Mouse (Mus musculus): Measurements from ENCODE around the gene Cd4. TPM values are rescaled to one million over a fixed set of nuclear protein-coding genes. Genes with fewer than 3 reads are reported as not detected.

Gene Cd4
- total and polyA plus RNA-seq, 3 experiments: not detected

DNA sequence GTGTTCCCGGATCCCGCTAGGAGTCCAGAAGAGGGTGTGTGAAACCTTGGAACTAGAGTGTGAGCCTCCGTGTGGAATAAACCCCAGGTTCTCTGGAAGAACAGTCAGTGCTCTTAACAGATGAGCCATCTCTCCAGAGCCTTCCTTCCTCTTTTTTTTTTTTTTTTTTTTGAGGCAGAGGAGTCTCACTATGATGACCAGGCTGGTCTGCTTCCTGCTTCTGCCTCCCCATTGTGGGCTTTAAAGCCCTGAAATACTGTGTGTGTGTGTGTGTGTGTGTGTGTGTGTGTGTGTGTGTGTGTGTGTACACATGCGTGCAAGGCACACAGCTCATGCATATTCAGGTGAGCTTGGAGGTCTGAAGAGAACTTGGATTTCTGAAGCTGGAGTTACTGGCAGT lies 33.5 kb upstream of the Cd4 start (continued):
- TF ChIP-seq SMC3 (IDR thresholded peaks at IDR 0.05; ENCODE audit: low read depth, low read length) (no peak), KAT2A (conservative IDR thresholded peaks at IDR 0.05; ENCODE audit: low read depth, low read length) (no peak)

- Histone ChIP-seq H3K27ac (ENCODE audit: control insufficient read depth, low read depth, low read length) (no peak overlapping the region), H3K4me3 (ENCODE audit: control insufficient read depth in 1 of 2, insufficient read depth in 1 of 2, low read depth in 2 of 2, low read length in 2 of 2) (no peak overlapping the region), H3K4me1 (ENCODE audit: control insufficient read depth in 1 of 2, insufficient read depth in 2 of 2, low read length in 2 of 2) (peaks cover 24 to 45% of the 10 kb centered on the region in 2 experiments), H3K27me3 (ENCODE audit: control insufficient read depth in 1 of 2, insufficient read depth in 2 of 2, low read length in 2 of 2) (no peaks in the 10 kb centered on the region), H3K9ac (ENCODE audit: control insufficient read depth, low read depth, low read length, poor library complexity, severe bottlenecking) (no peak overlapping the region), H3K9me3 (replicated peaks; ENCODE audit: insufficient read depth, low read length) (no peaks in the 10 kb centered on the region), H3K36me3 (ENCODE audit: control insufficient read depth in 1 of 2, insufficient read depth in 2 of 2, low read length in 2 of 2) (peaks cover 0 to 33% of the 10 kb centered on the region in 2 experiments; a peak in 2 of 4 replicates), H3K79me2 (ENCODE audit: control insufficient read depth, insufficient read depth, low read length, poor library complexity) (peaks cover 6% of the 10 kb centered on the region; the same call in 1 of the 2 replicates)
- 0 out of 2 replicates have a peak, but pooled peaks have one; percentile 8 for TF ChIP-seq ZNF384 (IDR thresholded peaks at IDR 0.05; ENCODE audit: low read depth, low read length)
- no peak for TF ChIP-seq USF1 (IDR thresholded peaks at IDR 0.05; ENCODE audit: low read depth, low read length)
- DNase-seq (ENCODE audit: low read depth, low spot score): peak; percentile 33
These were observed 32.5 kb upstream of the Cd4 start for GRCm38 (mm10) chr6:124920318-124921085.

GRCm38 (mm10) chr6:124919695-124920317 lies 31.8 kb upstream of the Cd4 start, which contains the start of gene Ptms:
Ptms (minus strand) TSS chr6:124920103.
- DNase-seq (ENCODE audit: low read depth, low spot score): peak; percentile 89
- Histone ChIP-seq H3K9me3 (replicated peaks; ENCODE audit: insufficient read depth, low read length) (no peaks in the 10 kb centered on the region), H3K4me1 (ENCODE audit: control insufficient read depth in 1 of 2, insufficient read depth in 2 of 2, low read length in 2 of 2) (peaks cover 24 to 45% of the 10 kb centered on the region in 2 experiments), H3K4me3 (ENCODE audit: control insufficient read depth in 1 of 2, insufficient read depth in 1 of 2, low read depth in 2 of 2, low read length in 2 of 2) (peak within 1 kb of the TSS; percentile 19 to 39; a peak in 3 of 4 replicates), H3K27me3 (ENCODE audit: control insufficient read depth in 1 of 2, insufficient read depth in 2 of 2, low read length in 2 of 2) (no peaks in the 10 kb centered on the region), H3K79me2 (ENCODE audit: control insufficient read depth, insufficient read depth, low read length, poor library complexity) (peaks cover 6% of the 10 kb centered on the region; the same call in 1 of the 2 replicates), H3K27ac (ENCODE audit: control insufficient read depth, low read depth, low read length) (no peak within 1 kb of the TSS), H3K36me3 (ENCODE audit: control insufficient read depth in 1 of 2, insufficient read depth in 2 of 2, low read length in 2 of 2) (peaks cover 0 to 33% of the 10 kb centered on the region in 2 experiments; a peak in 2 of 4 replicates), H3K9ac (ENCODE audit: control insufficient read depth, low read depth, low read length, poor library complexity, severe bottlenecking) (peak within 1 kb of the TSS; percentile 34)
- TF ChIP-seq NRF1 (IDR thresholded peaks at IDR 0.05; ENCODE audit: insufficient read depth, low read depth, low read length, poor library complexity, severe bottlenecking): no peak
- no peak for TF ChIP-seq SIN3A (IDR thresholded peaks at IDR 0.05; ENCODE audit: low read length)
- peak; percentile 90 for TF ChIP-seq CHD2 (IDR thresholded peaks at IDR 0.05; ENCODE audit: low read length)
- no peak for TF ChIP-seq RAD21 (IDR thresholded peaks at IDR 0.05; ENCODE audit: low read depth, low read length)
- TF ChIP-seq BHLHE40 (IDR thresholded peaks at IDR 0.05; ENCODE audit: borderline replicate concordance, low read depth, low read length): no peak
- no peak for TF ChIP-seq MAX (IDR thresholded peaks at IDR 0.05; ENCODE audit: low read length)
- no peak for TF ChIP-seq E2F4 (IDR thresholded peaks at IDR 0.05; ENCODE audit: borderline replicate concordance, low read depth, low read length)
- no peak for TF ChIP-seq CTCF (IDR thresholded peaks at IDR 0.05 in 2 of 3, conservative IDR thresholded peaks at IDR 0.05 in 1 of 3; ENCODE audit: control insufficient read depth in 1 of 3, insufficient read depth in 1 of 3, low read depth in 2 of 3, low read length in 3 of 3, poor library complexity in 1 of 3, severe bottlenecking in 1 of 3)
- TF ChIP-seq SMC3 (IDR thresholded peaks at IDR 0.05; ENCODE audit: low read depth, low read length): no peak
- TF ChIP-seq ZC3H11A (IDR thresholded peaks at IDR 0.05; ENCODE audit: low read depth, low read length): no peak
- TF ChIP-seq CHD1 (IDR thresholded peaks at IDR 0.05; ENCODE audit: low read depth, low read length): no peak
- TF ChIP-seq USF2 (IDR thresholded peaks at IDR 0.05; ENCODE audit: borderline replicate concordance in 1 of 2, insufficient read depth in 1 of 2, low read depth in 1 of 2, low read length in 2 of 2): no peak
- TF ChIP-seq MAZ (IDR thresholded peaks at IDR 0.05; ENCODE audit: low read depth, low read length): peak; percentile 65; the same call in 1 of the 2 replicates
- no peak for TF ChIP-seq POLR2A (IDR thresholded peaks at IDR 0.05; ENCODE audit: control insufficient read depth in 1 of 2, insufficient read depth in 1 of 2, low read depth in 1 of 2, low read length in 2 of 2, poor library complexity in 1 of 2)
- no peak for TF ChIP-seq EP300 (IDR thresholded peaks at IDR 0.05; ENCODE audit: low read depth in 1 of 2, low read length in 2 of 2)
- TF ChIP-seq RCOR1 (IDR thresholded peaks at IDR 0.05; ENCODE audit: low read depth, low read length): no peak
- TF ChIP-seq POLR2AphosphoS2 (IDR thresholded peaks at IDR 0.05; ENCODE audit: low read length): no peak
- TF ChIP-seq ZKSCAN1 (IDR thresholded peaks at IDR 0.05; ENCODE audit: low read depth, low read length): no peak
- TF ChIP-seq MAFK (IDR thresholded peaks at IDR 0.05; ENCODE audit: borderline replicate concordance, low read depth, low read length): no peak
- TF ChIP-seq ZNF384 (IDR thresholded peaks at IDR 0.05; ENCODE audit: low read depth, low read length): no peak
- no peak for TF ChIP-seq TAL1 (IDR thresholded peaks at IDR 0.05; ENCODE audit: low read length)
- no peak for TF ChIP-seq ZMIZ1 (IDR thresholded peaks at IDR 0.05; ENCODE audit: low read depth, low read length)
- TF ChIP-seq MXI1 (IDR thresholded peaks at IDR 0.05; ENCODE audit: low read depth, low read length): peak; percentile 55; the same call in 1 of the 2 replicates
- TF ChIP-seq TBP (IDR thresholded peaks at IDR 0.05; ENCODE audit: low read depth, low read length): no peak
- TF ChIP-seq POLR2AphosphoS5 (IDR thresholded peaks at IDR 0.05; ENCODE audit: borderline replicate concordance, low read depth, low read length): no peak
- 0 out of 2 replicates have a peak, but pooled peaks have one; percentile 19 for TF ChIP-seq USF1 (IDR thresholded peaks at IDR 0.05; ENCODE audit: low read depth, low read length)

Measured in MEL (cell line).